Mouse (Mus musculus) T-helper 2 cell (primary cell): ENCODE results near the gene Smurf1.

Experiments used
- in situ Hi-C: fragments of 300-600 bp; cut with MboI, MseI; formaldehyde crosslinking; loops from one replicate; pipeline ENCODE4 v1.15.1; 2025; ENCODE audit warnings: high pct_unique_total_duplicates

The Smurf1 gene

GRCm38 (mm10) chr5:144871775-144872174, 93.9 kb downstream of the Smurf1 start:
- in situ Hi-C loops = loop anchor here (10.0 kb wide), 1 partner anchor 527 kb away; no protein-coding TSS in a partner anchor

DNA sequence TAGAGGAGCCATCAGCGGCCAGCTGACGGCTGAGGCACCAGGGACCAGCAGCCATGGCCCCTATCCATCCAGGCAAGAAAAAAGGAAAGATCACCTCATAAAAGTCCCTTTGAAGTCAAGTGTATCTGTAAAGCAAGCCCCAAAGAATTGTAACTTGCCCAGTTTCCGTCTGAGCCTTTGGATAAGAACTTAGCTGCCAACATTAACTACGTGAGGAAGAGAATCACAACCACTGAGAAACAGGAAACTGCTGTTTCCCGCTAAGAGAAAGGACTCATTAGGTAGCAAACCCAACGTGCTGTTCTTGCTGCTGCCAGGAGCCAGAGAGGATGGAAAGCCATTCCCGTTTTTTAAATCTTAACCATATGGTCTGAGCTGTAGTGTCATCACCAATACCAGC, 94.9 kb downstream of the Smurf1 start:
- in situ Hi-C loops = loop anchor here (10.0 kb wide), 1 partner anchor 526 kb away; no protein-coding TSS in a partner anchor

GRCm38 (mm10) chr5:144869466-144869865, 96.2 kb downstream of the Smurf1 start:
- in situ Hi-C loops = no loop called here

DNA sequence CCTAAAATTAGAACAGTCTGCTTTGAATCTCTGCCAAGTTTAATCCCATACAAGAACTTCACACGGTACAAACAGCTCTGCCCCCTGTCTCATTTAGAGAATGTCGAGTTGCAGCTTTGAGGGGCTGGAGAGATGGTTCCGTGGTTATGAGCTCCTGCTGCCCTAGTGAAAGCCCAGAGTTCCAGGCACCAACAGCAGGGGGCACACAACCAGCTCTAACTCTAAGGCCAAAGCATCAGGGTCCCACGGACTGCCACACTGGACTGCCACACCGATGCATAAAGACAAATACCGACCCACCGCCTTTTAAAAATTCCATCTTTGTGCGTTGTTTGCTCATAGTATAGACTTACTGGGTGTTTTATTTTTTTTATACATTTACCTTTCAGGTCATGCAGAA, 98.7 kb downstream of the Smurf1 start:
- in situ Hi-C loops = no loop called here

GRCm38 (mm10) chr5:144860913-144861312, 104.7 kb downstream of the Smurf1 start:
- in situ Hi-C loops = no loop called here

GRCm38 (mm10) chr5:144859284-144859683, 106.4 kb downstream of the Smurf1 start:
- in situ Hi-C loops = no loop called here

- in situ Hi-C loops = no loop called here
These were observed 107.1 kb downstream of the Smurf1 start for GRCm38 (mm10) chr5:144858527-144858926.

DNA sequence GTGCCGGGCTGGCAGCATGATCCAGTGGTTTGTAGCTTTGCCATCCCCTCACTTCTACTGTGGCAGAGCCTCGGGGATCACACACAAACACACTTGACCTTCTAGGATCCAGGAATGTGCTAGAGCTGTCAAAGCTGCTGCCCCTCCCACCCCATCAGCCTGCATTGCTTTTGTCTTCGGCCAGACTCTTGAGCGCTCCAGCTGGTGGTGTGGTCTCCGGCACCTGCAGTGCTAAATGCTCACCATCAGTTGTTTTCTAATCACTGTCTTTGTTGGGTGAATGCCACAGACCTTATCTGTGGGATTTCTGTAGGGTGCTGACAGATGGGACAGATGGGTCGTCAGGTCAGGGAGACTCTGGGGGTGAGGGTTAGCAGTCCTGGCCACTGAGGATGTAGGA, 109.7 kb downstream of the Smurf1 start:
- in situ Hi-C loops = no loop called here

DNA sequence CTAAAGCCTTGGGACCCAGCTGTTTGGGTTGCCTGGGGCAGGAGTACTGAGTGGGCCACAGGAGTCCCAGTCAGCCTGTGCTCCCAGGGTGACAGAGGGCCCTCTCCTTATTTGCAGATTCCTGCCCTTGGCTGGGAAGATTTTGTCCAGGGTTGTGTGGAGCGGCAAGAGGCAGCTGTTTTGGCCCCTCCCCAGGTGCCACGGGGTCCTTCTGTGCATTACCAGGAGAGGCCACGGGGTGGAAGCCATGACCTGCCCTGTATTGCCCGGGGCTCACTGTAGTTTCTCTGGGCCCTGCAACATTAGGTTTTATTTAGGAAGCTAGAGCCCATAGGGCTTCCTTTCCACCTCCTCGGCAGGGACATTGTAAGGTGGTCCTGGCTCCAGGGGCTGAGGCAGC, 111.7 kb downstream of the Smurf1 start:
- in situ Hi-C loops = no loop called here

GRCm38 (mm10) chr5:144851820-144852219, 113.8 kb downstream of the Smurf1 start:
- in situ Hi-C loops = no loop called here

GRCm38 (mm10) chr5:144849932-144850331, 115.7 kb downstream of the Smurf1 start:
- in situ Hi-C loops = no loop called here

GRCm38 (mm10) chr5:144848735-144849134, 116.9 kb downstream of the Smurf1 start:
- in situ Hi-C loops = no loop called here

- in situ Hi-C loops = no loop called here
These were observed 120.3 kb downstream of the Smurf1 start for GRCm38 (mm10) chr5:144845352-144845751.

DNA sequence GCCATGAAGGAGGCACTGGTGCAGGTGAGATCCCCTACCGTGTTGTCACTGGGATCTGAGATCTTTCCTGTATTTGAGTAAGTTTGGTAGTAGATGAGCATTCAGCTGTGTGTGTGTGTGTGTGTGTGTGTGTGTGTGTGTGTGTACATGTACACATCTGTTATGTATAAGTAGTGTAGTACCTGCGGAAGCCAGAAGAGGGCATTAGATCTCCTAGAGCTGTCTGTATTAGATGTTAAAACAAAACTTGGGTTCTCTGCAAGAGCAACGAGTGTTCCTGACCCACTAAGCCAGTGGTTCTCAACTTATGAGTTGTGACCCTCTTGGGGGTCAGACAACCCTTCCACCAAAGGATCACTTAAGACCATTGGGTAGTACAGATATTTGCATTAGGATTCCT, 129.5 kb downstream of the Smurf1 start:
- in situ Hi-C loops = no loop called here

DNA sequence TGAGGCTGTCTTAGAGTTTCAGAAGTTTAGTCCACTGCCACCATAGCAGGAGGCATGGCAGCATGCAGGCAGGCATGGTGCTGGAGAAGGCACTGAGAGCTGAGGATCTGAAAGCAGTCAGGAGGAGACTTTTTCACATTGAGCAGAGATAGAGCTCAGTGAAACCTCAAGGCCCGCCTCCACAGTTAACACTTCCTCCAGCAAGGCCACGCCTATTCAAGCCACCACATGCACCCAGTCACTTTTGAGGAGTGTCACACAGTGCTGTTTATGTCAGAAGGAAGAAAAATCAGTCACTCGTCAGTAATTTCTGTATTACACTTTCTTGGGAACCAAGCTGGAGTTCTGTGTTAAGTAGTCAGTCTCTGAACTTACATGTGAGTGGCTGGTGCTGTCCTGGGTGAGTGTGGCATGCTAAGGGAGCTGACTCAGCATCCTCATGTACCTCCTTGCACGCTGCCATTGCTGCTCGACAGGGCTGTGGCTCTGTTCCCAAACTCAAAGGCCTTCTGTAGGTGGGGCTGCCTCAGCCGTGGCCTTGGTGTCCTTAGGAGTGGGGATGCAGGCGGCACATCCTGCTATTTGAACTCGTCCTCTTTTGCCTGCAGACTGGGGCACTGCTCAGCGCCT, 133.7 kb downstream of the Smurf1 start:
- in situ Hi-C loops = no loop called here

DNA sequence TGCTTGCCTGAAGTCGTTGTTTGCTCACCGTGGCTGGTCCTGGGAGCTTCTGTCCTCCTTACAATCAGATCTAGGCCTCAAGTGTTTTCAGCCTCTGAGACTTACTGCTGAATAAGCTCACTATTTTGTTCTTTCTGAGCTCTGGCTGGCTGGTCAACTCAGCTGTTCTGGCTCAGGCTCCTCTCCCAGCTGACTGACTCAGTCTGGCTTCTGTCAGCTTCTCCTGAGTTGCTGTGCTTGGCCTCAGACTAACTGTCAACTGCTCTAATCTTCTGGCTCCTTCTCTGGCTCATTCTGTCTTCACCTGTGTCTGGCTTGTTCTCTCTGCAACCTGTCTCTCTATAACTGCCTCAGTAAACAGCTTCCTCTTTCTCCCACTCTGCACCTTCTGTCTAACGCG, 136.0 kb downstream of the Smurf1 start:
- in situ Hi-C loops = no loop called here

- in situ Hi-C loops = no loop called here
These were observed 137.1 kb downstream of the Smurf1 start for GRCm38 (mm10) chr5:144828365-144829102.
